ENCODE assay signal across 12 mouse cellular contexts in the genomic region with DNA sequence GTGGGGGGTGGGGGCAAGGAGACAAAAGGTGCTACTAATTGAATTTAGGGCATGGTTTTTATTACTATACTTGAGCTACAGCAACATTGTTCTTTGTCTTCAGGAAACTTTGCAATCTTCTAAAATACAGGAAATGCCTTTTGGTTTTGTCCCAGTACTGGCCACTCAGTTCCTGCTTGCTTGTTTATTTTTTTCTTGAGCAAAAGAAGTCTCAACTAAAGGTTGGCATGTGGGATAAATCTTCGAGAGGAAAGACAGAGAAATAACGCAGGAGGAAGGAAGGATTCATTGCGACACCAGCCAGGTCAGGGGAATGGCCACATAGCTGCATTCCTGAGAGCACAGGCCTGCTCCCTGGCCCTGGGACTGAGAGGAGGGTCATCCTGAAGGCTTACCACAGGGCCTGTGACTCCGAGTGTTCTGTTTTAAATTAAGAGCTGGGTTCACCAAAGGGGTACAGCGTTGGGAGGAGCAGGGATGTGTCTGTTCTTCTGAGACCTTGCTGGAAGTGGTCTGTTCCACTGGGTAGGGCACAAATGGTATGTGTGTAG.
DNase-seq lines count a peak whose midpoint lies in the region; ATAC-seq lines count a peak whose summit lies in the region.
"Had no signal": no experiment of that assay in that cellular context is flagged by ENCODE, and none has a peak within 500 bp of the region (broad histone marks: within the 10 kb centered on the region; RNA-seq: fewer than 3 reads in every experiment).

No protein-coding gene starts in this region.

- H3K36me3 ChIP-seq in heart, embryonic 10.5 days = no peaks in the 10 kb centered on the region
- H3K36me3 ChIP-seq: stomach, embryonic 15.5 days had no signal

- H3K4me3 ChIP-seq in heart, embryonic 10.5 days = no peak overlapping the region
- H3K4me3 ChIP-seq: stomach, embryonic 15.5 days had no signal

- peaks cover 43% of the 10 kb centered on the region for H3K4me1 ChIP-seq in heart, embryonic 10.5 days

- H3K9me3 ChIP-seq in heart, embryonic 10.5 days = no peaks in the 10 kb centered on the region
- H3K9me3 ChIP-seq: stomach, embryonic 15.5 days had no signal

- 15% methylated on average over 5 of the region's 5 CpGs for whole genome bisulfite sequencing in heart, embryonic 10.5 days

- H3K27me3 ChIP-seq in heart, embryonic 10.5 days (ENCODE audit: insufficient read depth, poor library complexity, severe bottlenecking) = no peaks in the 10 kb centered on the region
- H3K27me3 ChIP-seq: stomach, embryonic 15.5 days had no signal

- no peak for DNase-seq in heart, embryonic 10.5 days (ENCODE audit: low spot score)
- no peak for DNase-seq in heart, postnatal 4 days
- peak; percentile 68 for DNase-seq in kidney, adult 9 months
- DNase-seq in lung, postnatal 14 days = peak; percentile 3
- DNase-seq in layer of hippocampus, postnatal 14 days (ENCODE audit: low spot score in 2 of 2) = no peak
- DNase-seq in urinary bladder, postnatal 14 days (ENCODE audit: low spot score) = no peak
- DNase-seq: cerebellum, postnatal 25 days; retina, postnatal 1 day had no signal

- peak; percentile 10; the same call in 1 of the 2 replicates for ATAC-seq in common myeloid progenitor, adult 5-6 weeks (replicated peaks; ENCODE audit: low read depth, poor library complexity, severe bottlenecking)
- no peak for ATAC-seq in frontal cortex, adult (ENCODE audit: low TSS enrichment)

- peak overlapping the region; percentile 69; the same call in 1 of the 2 replicates for H3K27ac ChIP-seq in heart, embryonic 10.5 days
- H3K27ac ChIP-seq: hindbrain, embryonic 14.5 days; stomach, embryonic 15.5 days had no signal

Comparison
In these comparisons a context has a peak if more than half of its experiments do, and no peak if none do; other contexts are left out.
1. DNase-seq: peak in kidney, adult 9 months (single experiment) and lung, postnatal 14 days (single experiment); none in heart, embryonic 10.5 days (single experiment), heart, postnatal 4 days (single experiment), layer of hippocampus, postnatal 14 days (0 of 2) and urinary bladder, postnatal 14 days (single experiment).